Mouse (Mus musculus): ENCODE measurements around the gene Dyrk1a. TPM values are rescaled to one million over a fixed set of nuclear protein-coding genes. Genes with fewer than 3 reads are reported as not detected.

Dyrk1a gene
- polyA plus RNA-seq (2014; fragmentation: Illumina TruSeq; extraction: RNeasy Lipid Tissue Mini Kit (QIAGEN cat#74804); ENCODE audit: low read depth, low replicate concordance) = 12.7 TPM

DNA sequence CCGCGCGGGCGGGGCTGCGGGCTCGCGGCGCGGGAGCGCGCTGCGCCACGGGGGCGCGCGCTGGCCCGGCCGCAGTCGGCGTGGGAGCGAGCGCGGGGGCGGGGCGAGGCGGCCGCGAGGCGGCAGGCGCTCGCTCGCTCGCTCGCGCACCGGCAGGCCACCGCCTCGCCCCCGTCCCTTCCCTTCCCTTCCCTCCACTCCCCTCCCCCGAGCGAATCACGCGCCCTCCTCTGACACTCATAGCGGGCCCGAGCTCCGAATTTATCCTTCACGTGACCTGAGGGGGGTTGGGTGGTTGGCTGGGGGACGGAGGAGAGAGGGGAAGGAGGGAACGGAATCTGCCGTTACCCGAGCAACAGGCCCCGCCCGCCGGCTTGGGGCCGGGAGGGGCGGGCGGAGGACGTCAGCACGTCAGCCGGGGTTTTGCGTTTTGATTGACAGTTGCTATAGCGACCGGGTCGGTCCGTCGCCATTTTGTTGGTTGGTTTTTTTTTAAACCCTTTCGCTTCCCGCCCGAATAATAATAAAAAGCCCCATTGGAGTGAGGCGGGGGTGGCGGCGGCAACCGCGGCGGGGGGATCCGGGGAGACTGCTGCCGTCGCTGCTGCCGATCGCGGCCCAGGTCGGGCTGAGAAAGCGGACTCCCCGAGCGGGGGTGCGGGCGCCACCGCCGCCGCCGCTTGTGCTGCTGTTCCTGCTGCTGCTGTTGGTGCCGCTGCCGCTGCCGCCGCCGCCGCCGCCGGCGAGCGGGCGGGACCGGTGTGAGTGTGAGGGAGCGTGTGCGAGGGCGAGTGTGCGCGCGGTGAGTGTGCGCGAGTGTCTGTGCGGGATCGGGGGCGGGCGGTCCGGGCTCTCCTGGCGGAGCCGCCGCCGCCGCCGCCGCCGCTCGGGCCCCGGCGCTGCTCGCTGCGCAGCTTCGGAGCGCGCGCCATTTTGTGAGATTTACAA is at the start of gene Dyrk1a:
Dyrk1a (plus strand) TSS at position 782 of the 948 bp plus-strand sequence.

DNA sequence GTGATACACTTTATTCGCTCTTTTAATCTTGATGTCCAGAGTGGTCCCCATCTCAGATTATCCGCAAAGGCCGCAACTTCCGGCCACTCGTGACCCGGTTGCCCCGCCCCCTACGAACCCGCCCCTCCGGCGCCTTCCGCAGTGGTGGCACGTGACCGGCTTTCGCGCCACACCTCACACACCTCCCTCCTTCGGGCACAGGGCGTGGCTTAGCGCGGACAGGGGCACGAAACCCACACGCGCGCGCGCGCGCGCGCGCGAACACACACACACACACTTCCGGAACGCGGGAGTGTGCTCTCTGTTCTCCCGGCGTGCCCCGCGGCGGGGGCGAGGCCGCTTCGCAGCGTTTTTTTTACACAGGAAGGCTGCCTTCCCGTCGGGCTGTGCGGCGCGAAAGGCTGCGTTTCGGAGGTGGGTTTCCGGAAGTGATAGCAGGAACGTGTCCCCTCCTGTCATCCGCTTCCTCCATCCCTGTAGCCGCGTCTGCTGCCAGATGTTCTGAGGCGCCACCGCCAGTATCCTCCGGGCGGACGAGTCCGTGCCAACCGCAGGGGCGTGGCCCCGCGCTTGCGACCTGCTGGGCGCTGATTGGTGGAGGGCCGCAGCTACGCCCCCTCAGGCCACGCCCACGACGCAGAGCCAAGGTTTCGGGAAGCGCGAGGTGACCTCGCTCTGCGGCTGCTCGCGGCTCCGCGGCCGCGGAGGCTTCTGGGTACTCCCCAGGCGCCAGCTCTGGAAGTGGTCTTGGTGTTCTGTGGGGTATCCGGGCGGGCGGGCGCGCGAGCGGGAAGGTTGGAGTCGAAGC is 43.3 kb upstream of the Dyrk1a start, which contains the start of gene Vps26c:
Vps26c (minus strand) TSS at position 487 of the 808 bp plus-strand sequence.

Other genes with a start within 250 kb of the Dyrk1a start
- 2.2 TPM for gene Ripply3, start 241.6 kb upstream of the Dyrk1a start, polyA plus RNA-seq (2014; fragmentation: Illumina TruSeq; extraction: RNeasy Lipid Tissue Mini Kit (QIAGEN cat#74804); ENCODE audit: low read depth, low replicate concordance)
- 20.6 TPM for gene Ttc3, start 199.4 kb upstream of the Dyrk1a start, polyA plus RNA-seq (2014; fragmentation: Illumina TruSeq; extraction: RNeasy Lipid Tissue Mini Kit (QIAGEN cat#74804); ENCODE audit: low read depth, low replicate concordance)
- 127 TPM for gene Pigp, start 198.2 kb upstream of the Dyrk1a start, polyA plus RNA-seq (2014; fragmentation: Illumina TruSeq; extraction: RNeasy Lipid Tissue Mini Kit (QIAGEN cat#74804); ENCODE audit: low read depth, low replicate concordance)
- 13.3 TPM for gene Vps26c, start 43.2 kb upstream of the Dyrk1a start, polyA plus RNA-seq (2014; fragmentation: Illumina TruSeq; extraction: RNeasy Lipid Tissue Mini Kit (QIAGEN cat#74804); ENCODE audit: low read depth, low replicate concordance)

Measured in liver, adult 10 weeks (tissue).